Mouse (Mus musculus): ENCODE measurements around the gene Gjb3.

- TF ChIP-seq CTCF (IDR thresholded peaks at IDR 0.05; ENCODE audit: borderline replicate concordance, extremely low read depth, insufficient read depth, insufficient read length) (no peak), POLR2A (IDR thresholded peaks at IDR 0.05; ENCODE audit: borderline replicate concordance, extremely low read depth, insufficient read depth, insufficient read length, poor library complexity, severe bottlenecking) (no peak)
Observed at GRCm38 (mm10) chr4:127364431-127364830, 33.8 kb upstream of the Gjb3 start.

All from brain, embryonic 14.5 days (tissue).